Mouse (Mus musculus) small intestine, adult 2 months (tissue): ENCODE data around the gene Atp6v1fnb. TPM values are rescaled to one million over a fixed set of nuclear protein-coding genes. Genes with fewer than 3 reads are reported as not detected.

ENCODE experiments used
- H3K27ac ChIP-seq: fragments of 200-500 bp; 2 replicates; pipeline ENCODE4 v1.5.1; 2012; ENCODE audit warnings: low read depth, low read length, control low read depth, inconsistent platforms; ENCODE audit not compliant: insufficient read depth
- H3K27me3 ChIP-seq: fragments of 200-500 bp; 2 replicates; pipeline ENCODE4 v1.6.1; 2012; ENCODE audit warnings: mild to moderate bottlenecking, moderate library complexity, low read length, inconsistent platforms; ENCODE audit not compliant: control insufficient read depth, insufficient read depth
- H3K36me3 ChIP-seq: fragments of 200-500 bp; 2 replicates; pipeline ENCODE4 v1.6.1; 2012; ENCODE audit warnings: mild to moderate bottlenecking, low read length, control low read depth, inconsistent platforms; ENCODE audit not compliant: control insufficient read depth, insufficient read depth
- H3K4me1 ChIP-seq: fragments of 200-500 bp; 2 replicates; pipeline ENCODE4 v1.6.1; 2012; ENCODE audit warnings: low read length, inconsistent platforms, mixed read lengths; ENCODE audit not compliant: control insufficient read depth, insufficient read depth, insufficient read length
- H3K4me3 ChIP-seq: fragments of 200-500 bp; 2 replicates; pipeline ENCODE4 v1.5.1; 2012; ENCODE audit warnings: low read depth, mild to moderate bottlenecking, control low read depth, inconsistent platforms, low read length, moderate library complexity
- CTCF ChIP-seq: fragments of 200-500 bp; IDR thresholded peaks from 2 replicates; pipeline ENCODE4 v1.5.1; 2012; ENCODE audit warnings: low read depth, mild to moderate bottlenecking, control low read depth, inconsistent platforms, low read length, moderate library complexity, mixed read lengths; ENCODE audit not compliant: insufficient replicate concordance, insufficient read length; ENCODE audit errors: extremely low read depth
- POLR2A ChIP-seq: fragments of 200-500 bp; IDR thresholded peaks from 2 replicates; pipeline ENCODE4 v1.6.1; 2012; ENCODE audit warnings: low read depth, mild to moderate bottlenecking, control low read depth, inconsistent platforms, low read length, moderate library complexity
- WGBS: fragments of 180-500 bp; shearing (Covaris S2); methylation state at CpG from one replicate; pipeline ENCODE4 v1.1.7; 2018; 5-methylcytosine and 5-hydroxymethylcytosine counted together
- polyA plus RNA-seq: library from polyadenylated mRNA; depleted of rRNA; stranded (reverse); fragments of >200 nt; gene quantifications from 2 replicates; pipeline ENCODE4 v1.2.3, GENCODE M21; 2012

Atp6v1fnb gene
- polyA plus RNA-seq, 1 experiment: 0.20 TPM

DNA sequence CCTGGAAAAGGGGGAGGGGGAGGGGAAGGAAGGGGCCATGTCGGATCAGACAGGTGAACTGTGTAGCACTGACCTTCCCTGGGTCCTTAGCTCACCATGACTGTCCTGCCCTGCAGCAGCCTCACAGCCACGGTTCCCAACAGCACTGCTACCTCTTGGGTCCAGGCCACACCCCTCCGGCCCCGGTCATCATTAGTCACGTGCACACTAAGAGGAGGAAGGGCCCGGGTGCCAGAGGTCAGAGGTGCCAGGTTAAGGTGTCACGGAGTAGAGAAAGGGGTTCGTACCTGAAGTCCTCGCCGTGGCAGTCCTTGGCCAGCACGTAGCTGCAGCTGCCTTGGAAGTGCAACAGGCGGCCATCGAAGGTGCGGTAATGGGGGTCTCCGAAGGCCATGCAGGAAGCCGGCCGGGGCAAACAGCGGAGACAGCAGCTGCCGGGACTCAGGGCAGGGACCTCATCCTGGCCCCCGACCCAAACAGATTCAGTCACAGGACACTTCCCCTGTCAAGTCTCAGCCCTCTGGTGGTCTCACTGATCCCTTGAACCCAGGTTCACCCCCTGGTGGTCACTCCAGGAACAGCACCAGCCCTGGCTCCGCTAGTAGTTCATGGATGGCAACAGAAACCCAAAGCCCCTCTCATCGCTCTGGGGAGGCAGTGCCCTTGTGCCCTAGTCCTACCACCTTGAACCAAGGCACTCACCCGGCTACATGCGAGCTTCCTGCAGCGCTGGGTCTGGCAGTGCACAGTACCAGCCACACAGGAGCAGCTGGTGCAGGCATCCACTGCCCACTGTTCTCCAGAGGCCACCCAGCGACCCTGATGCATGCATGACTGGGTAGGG lies 13.7 kb downstream of the Atp6v1fnb start:
- peak overlapping the region; percentile 70 for H3K4me3 ChIP-seq
- H3K36me3 ChIP-seq: no peaks in the 10 kb centered on the region
- TF ChIP-seq POLR2A (no peak), CTCF (peak; percentile 87; the same call in 1 of the 2 replicates)
- H3K27me3 ChIP-seq: no peaks in the 10 kb centered on the region
- 11% methylated on average over 26 of the region's 26 CpGs for WGBS
- peaks cover 8% of the 10 kb centered on the region for H3K4me1 ChIP-seq
- no peak overlapping the region for H3K27ac ChIP-seq

- no peak for TF ChIP-seq POLR2A
- no peak for TF ChIP-seq CTCF
- peaks cover 8% of the 10 kb centered on the region for H3K4me1 ChIP-seq
- H3K27me3 ChIP-seq: no peaks in the 10 kb centered on the region
- H3K27ac ChIP-seq: no peak overlapping the region
- WGBS: 52% methylated on average over 2 of the region's 2 CpGs
- no peak overlapping the region for H3K4me3 ChIP-seq
- H3K36me3 ChIP-seq: no peaks in the 10 kb centered on the region
Observed at GRCm38 (mm10) chr6:29485951-29486350, 14.7 kb downstream of the Atp6v1fnb start.

GRCm38 (mm10) chr6:29494101-29494500 lies 22.9 kb downstream of the Atp6v1fnb start:
- H3K4me3 ChIP-seq: no peak overlapping the region
- no peak overlapping the region for H3K27ac ChIP-seq
- no peaks in the 10 kb centered on the region; the same call in 1 of the 2 replicates for H3K27me3 ChIP-seq
- no peak for TF ChIP-seq CTCF
- TF ChIP-seq POLR2A: no peak
- WGBS: 72% methylated on average over 4 of the region's 4 CpGs
- H3K4me1 ChIP-seq: no peaks in the 10 kb centered on the region
- no peaks in the 10 kb centered on the region for H3K36me3 ChIP-seq

DNA sequence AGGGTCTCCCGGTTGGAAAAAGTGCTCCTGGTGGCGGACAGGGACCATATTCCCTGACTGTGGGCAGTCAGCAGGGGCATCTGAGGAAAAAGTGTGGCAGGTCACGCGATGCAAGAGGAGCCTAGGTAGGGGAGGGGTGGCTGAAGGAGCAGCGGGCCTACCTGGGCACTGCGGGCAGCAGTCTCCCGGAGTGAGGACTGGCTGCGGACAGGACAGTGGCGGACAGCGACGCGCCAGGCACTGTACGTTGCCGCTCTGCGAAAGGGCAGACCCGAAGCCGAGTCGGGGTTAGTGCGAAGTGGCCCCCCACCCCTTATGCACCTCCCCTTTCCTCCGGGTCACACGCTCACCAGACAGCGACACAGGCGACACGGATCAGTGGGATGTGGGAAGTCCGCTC lies 25.0 kb downstream of the Atp6v1fnb start:
- Histone ChIP-seq H3K36me3 (no peaks in the 10 kb centered on the region), H3K4me1 (no peaks in the 10 kb centered on the region), H3K27me3 (no peaks in the 10 kb centered on the region; the same call in 1 of the 2 replicates), H3K27ac (no peak overlapping the region), H3K4me3 (no peak overlapping the region)
- 20% methylated on average over 25 of the region's 25 CpGs for WGBS
- TF ChIP-seq POLR2A (no peak), CTCF (no peak)

- TF ChIP-seq POLR2A (no peak), CTCF (no peak)
- Histone ChIP-seq H3K36me3 (no peaks in the 10 kb centered on the region), H3K4me3 (no peak overlapping the region), H3K27me3 (no peaks in the 10 kb centered on the region; the same call in 1 of the 2 replicates), H3K4me1 (no peaks in the 10 kb centered on the region), H3K27ac (no peak overlapping the region)
- 35% methylated on average over 2 of the region's 2 CpGs for WGBS
Observed at GRCm38 (mm10) chr6:29497791-29498190, 26.6 kb downstream of the Atp6v1fnb start.

DNA sequence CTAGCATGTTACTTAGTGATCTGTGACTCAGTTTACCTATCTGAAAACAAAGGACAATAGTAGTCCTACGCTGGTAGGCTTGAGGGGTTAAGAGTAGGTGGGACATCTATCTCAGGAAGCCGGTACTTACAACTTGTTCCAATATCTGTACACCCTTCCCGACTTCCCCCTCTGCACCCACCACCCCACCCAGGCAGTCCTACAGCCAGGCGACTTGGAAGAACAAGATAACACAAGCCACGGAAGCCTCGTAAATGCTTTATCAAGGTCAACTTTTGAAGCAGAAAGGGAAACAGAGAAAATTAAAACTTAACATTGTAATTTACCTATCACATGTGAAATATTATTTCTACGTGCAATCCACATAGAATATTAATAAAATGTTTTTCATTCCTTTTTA lies 28.9 kb downstream of the Atp6v1fnb start:
- TF ChIP-seq POLR2A: no peak
- TF ChIP-seq CTCF: no peak
- H3K27me3 ChIP-seq: no peaks in the 10 kb centered on the region; the same call in 1 of the 2 replicates
- WGBS: 57% methylated on average over 7 of the region's 7 CpGs
- H3K27ac ChIP-seq: no peak overlapping the region
- H3K4me3 ChIP-seq: no peak overlapping the region
- H3K4me1 ChIP-seq: no peaks in the 10 kb centered on the region
- no peaks in the 10 kb centered on the region for H3K36me3 ChIP-seq

DNA sequence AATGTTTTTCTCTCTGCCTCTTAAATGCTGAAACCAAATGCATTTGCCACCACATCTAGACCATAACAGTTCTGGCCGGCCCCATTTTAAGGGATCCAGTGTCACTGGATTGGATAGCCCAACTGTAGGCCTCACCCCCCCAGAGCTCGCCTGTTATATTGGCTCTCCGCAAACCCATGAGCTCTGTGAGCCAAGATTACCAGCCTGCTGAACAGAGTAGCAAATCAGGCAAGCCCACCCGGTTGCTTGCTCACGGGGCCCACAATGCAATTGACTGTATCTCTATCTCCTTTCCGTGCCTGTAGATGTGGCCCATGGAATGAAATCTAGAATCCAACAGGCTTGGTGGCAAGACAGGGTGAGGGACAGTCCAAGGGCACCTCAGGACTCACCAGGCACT lies 29.6 kb downstream of the Atp6v1fnb start:
- WGBS: 89% methylated on average over 6 of the region's 6 CpGs
- no peak for TF ChIP-seq POLR2A
- TF ChIP-seq CTCF: no peak
- Histone ChIP-seq H3K4me1 (no peaks in the 10 kb centered on the region), H3K36me3 (no peaks in the 10 kb centered on the region), H3K4me3 (no peak overlapping the region), H3K27me3 (no peaks in the 10 kb centered on the region; the same call in 1 of the 2 replicates), H3K27ac (no peak overlapping the region)
